Mouse (Mus musculus) C2C12 (cell line): ENCODE data around the gene Slmap.

ENCODE experiments used
- CTCF ChIP-seq: IDR thresholded peaks from one replicate; pipeline ENCODE4 v1.5.1; 2011; ENCODE audit not compliant: control insufficient read depth, insufficient read depth, insufficient read length
- FOSL1 ChIP-seq: IDR thresholded peaks from one replicate; pipeline ENCODE4 v1.8.0; 2011; ENCODE audit warnings: mild to moderate bottlenecking, low read length; ENCODE audit not compliant: poor library complexity, insufficient read depth, severe bottlenecking
- MYOD1 ChIP-seq: IDR thresholded peaks from one replicate; pipeline ENCODE4 v1.6.1; 2011; ENCODE audit warnings: low read depth; ENCODE audit not compliant: control insufficient read depth, insufficient read length
- MYOG ChIP-seq: IDR thresholded peaks from one replicate; pipeline ENCODE4 v1.6.1; 2011; ENCODE audit not compliant: control insufficient read depth, insufficient read length; ENCODE audit errors: extremely low read depth
- USF1 ChIP-seq: IDR thresholded peaks from one replicate; pipeline ENCODE4 v1.6.1; 2011; ENCODE audit warnings: low read depth, mild to moderate bottlenecking, control low read depth, moderate library complexity

DNA sequence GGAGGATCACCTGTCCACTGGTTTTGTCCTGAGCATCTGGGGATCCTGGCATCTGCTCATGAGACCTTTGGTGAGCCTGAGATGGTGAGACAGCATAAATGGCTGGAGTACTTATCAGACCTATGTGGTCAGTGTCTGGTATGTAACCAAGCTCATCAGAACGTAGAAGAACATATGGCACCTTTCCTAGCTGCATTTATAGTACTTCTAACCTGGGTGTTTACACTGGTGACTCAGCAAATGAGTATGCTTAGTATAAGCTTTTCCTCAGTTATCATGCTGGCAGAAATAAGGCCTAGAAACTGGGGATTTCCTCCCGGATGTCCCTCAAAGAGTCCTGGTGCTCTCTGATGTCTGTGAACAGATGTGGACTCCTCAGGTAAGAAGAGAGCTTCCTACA is 27.5 kb upstream of the Slmap start:
- TF ChIP-seq CTCF (no peak), USF1 (no peak), MYOG (no peak), FOSL1 (no peak), MYOD1 (no peak)
